Mouse (Mus musculus) kidney, adult 2 months (tissue): ENCODE data around the gene Pid1.

Experiments used
- CTCF ChIP-seq: fragments of 200-500 bp; conservative IDR thresholded peaks from 2 replicates; pipeline ENCODE4 v1.5.1; 2011; ENCODE audit warnings: low read depth, mild to moderate bottlenecking, control low read depth, low read length, moderate library complexity, mixed read lengths; ENCODE audit not compliant: insufficient read depth, insufficient read length
- POLR2A ChIP-seq: fragments of 200-500 bp; IDR thresholded peaks from one replicate; pipeline ENCODE4 v1.6.1; 2011; ENCODE audit warnings: low read depth, low read length, control low read depth

DNA sequence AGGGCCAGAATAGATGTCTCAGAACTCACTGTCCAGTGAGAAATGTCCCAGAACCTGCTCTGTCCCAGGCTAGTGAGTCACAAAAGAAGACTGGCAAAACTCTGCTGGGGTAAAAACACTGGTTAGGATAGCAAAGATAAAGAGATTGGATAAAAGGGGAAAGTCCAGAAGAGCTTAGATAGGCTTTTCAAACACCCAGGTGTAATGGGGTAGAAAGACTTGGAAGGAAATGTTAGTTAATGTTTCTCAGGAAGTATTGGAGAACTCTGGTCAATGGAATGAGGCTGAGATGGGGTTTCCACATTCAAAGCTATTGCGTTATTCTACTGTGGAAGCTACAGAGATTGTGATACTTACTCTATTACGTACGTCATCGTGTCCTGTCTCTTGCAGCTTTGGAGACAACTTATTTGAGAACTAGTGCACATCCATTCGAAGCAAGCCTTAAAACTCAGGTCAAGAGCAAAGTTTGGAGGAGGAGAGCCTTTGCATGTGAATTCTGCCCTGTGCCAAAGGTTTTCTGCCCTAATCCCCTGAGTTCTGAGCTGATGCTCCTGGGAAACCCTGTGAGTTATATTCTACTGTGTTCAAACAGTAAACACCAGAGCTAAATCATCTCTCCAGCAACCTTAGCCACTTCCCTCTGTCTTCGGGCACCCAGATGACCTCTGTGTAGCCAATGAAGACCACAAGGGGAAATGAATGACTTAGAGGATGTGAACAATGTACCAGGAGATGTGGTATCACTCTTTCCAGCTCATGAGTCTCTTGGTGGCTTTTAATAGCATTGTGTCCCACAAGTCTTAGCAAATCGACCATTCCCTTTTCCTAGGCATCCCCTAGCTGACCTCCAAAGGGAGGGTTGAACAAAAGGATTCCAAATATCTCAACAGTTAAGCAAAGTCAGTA lies 1.0 kb downstream of the Pid1 start:
- no peak for TF ChIP-seq CTCF
- no peak for TF ChIP-seq POLR2A
